Mouse (Mus musculus) neural tube, embryonic 14.5 days (tissue): ENCODE data around the gene Ets1. TPM values are rescaled to one million over a fixed set of nuclear protein-coding genes. Genes with fewer than 3 reads are reported as not detected.

ENCODE experiments used
- ATAC-seq: fragments of 200-750 bp; cut with Nextera tagmentation; 2 replicates; pipeline ENCODE4 v1.8.0; 2017; ENCODE audit warnings: low read depth, mild to moderate bottlenecking, moderate TSS enrichment, moderate library complexity
- H3K27ac ChIP-seq: fragments of 300-500 bp; sonication (generic); 2 replicates; pipeline ENCODE4 v1.5.1; 2014; ENCODE audit warnings: low read depth, mild to moderate bottlenecking, control low read depth, low read length, moderate library complexity, mixed read lengths
- H3K27me3 ChIP-seq: fragments of 300-500 bp; sonication (generic); 2 replicates; pipeline ENCODE4 v1.6.1; 2014; ENCODE audit warnings: low read length; ENCODE audit not compliant: control insufficient read depth, insufficient read depth
- H3K36me3 ChIP-seq: fragments of 300-500 bp; sonication (generic); 2 replicates; pipeline ENCODE4 v1.6.1; 2014; ENCODE audit warnings: low read length, mixed read lengths; ENCODE audit not compliant: control insufficient read depth, insufficient read depth
- H3K4me1 ChIP-seq: fragments of 300-500 bp; sonication (generic); 2 replicates; pipeline ENCODE4 v1.6.1; 2014; ENCODE audit warnings: low read length; ENCODE audit not compliant: control insufficient read depth, insufficient read depth
- H3K4me2 ChIP-seq: fragments of 300-500 bp; sonication (generic); 2 replicates; pipeline ENCODE4 v1.6.1; 2014; ENCODE audit warnings: mild to moderate bottlenecking, low read depth, low read length, control low read depth
- H3K4me3 ChIP-seq: fragments of 300-500 bp; sonication (generic); 2 replicates; pipeline ENCODE4 v1.5.1; 2014; ENCODE audit warnings: low read depth, low read length, control low read depth, mixed read lengths
- H3K9ac ChIP-seq: fragments of 300-500 bp; sonication (generic); replicated peaks from 2 replicates; pipeline ENCODE4 v1.6.1; 2014; ENCODE audit warnings: low read depth, mild to moderate bottlenecking, control low read depth, low read length, mixed read lengths
- H3K9me3 ChIP-seq: fragments of 300-500 bp; sonication (generic); 2 replicates; pipeline ENCODE4 v1.6.1; 2016; ENCODE audit warnings: low read length; ENCODE audit not compliant: control insufficient read depth
- WGBS: fragments of 180-500 bp; shearing (Covaris S2); extraction: QIAGEN DNeasy Blood & Tissue Kit; methylation state at CpG from one replicate; pipeline ENCODE4 v1.1.7; 2014; 5-methylcytosine and 5-hydroxymethylcytosine counted together
- polyA plus RNA-seq: library from polyadenylated mRNA; unstranded; fragments of >200 nt; fragmentation: Nextera tagmentation; extraction: Ambion mirVana; gene quantifications from 2 replicates; pipeline ENCODE4 v1.2.1, GENCODE M21; 2014

Ets1 gene
- polyA plus RNA-seq, 1 experiment from 2014 or later: 11.6 TPM

DNA sequence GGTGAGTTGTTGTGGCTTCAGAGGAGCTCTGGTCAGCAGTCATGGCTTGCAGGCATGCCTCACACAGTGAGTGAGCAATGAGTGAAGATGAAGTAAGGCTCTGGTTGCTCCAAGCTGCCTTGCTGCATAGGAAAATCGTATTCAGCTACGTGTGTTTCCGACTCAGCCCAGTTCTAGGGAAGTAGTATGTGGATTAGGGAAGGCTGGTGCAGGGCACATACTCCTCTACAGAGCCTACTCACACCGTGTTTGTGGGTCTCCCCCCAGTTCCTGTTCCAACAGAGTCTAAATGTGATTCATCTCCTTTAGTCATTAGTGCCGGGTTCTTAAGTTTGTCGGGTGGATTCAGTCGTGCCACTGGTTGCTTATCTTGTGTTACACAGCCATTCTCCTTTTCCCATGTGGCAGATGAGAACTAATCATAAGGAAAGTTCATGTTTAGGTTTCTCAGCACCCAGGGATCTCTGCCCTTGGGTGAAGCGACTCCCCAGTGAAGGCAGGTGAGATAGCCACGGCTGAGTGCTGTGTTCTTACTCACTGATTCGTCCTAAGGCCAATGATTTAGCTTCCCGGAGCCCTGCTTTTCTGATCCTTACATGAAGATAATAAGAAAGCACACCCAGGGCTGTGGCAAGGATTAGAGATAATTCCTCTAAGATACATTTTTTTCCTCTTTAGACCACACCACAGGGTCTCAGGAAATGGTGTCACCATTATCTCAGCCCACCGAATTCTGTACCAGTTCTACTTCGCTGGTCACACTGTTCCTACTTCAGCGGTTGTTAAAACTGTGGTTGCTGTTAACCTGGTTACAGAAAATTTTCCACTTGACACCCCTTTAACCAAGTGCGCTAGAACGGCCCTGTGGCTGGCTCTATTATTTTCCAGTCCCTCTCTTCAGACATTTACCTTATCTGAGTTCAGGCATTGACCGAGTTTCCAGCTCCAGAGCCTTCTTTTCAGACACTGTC, 74.0 kb downstream of the Ets1 start:
- H3K27ac ChIP-seq: no peak overlapping the region
- H3K4me2 ChIP-seq: no peak overlapping the region
- H3K27me3 ChIP-seq: peaks cover 2% of the 10 kb centered on the region; the same call in 1 of the 2 replicates
- no peaks in the 10 kb centered on the region for H3K9me3 ChIP-seq
- no peak for ATAC-seq
- H3K9ac ChIP-seq: no peak overlapping the region
- H3K36me3 ChIP-seq: no peaks in the 10 kb centered on the region
- no peaks in the 10 kb centered on the region for H3K4me1 ChIP-seq
- no peak overlapping the region for H3K4me3 ChIP-seq
- WGBS: 83% methylated on average over 17 of the region's 17 CpGs

DNA sequence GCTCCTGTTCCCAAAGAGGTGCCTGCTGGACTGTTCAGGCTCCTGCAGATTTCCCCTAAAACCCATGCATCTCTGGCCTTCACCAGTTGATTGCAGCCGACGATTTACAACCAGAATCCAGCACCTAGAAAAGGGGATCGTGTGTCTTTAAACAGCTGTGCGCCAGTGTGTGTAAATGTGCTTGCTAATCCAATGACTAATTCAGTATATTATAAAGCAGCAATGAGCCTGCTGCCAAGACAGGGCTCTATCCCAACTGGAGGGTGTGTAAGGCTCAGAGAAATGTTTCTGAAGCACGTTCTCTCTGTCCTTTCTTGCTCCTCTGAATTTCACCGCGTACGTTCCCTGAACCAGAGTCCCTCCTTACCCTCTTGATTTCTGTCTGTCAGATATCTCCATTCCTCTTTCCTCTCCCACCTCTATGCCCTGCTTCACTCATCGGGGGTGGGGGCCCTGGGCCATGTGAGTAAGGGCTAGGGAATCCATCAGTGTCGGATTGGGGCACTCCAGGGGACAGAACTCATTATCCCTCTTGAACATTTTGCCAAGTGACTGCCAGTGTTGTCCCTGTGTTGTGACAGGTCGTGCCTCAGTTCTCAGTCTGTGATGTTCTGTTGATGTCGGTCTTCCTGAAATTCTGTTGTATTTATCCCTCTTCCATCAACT, 75.1 kb downstream of the Ets1 start:
- peaks cover 2% of the 10 kb centered on the region; the same call in 1 of the 2 replicates for H3K27me3 ChIP-seq
- no peak overlapping the region for H3K9ac ChIP-seq
- no peaks in the 10 kb centered on the region for H3K9me3 ChIP-seq
- no peak overlapping the region for H3K4me3 ChIP-seq
- H3K4me1 ChIP-seq: peaks cover 4% of the 10 kb centered on the region; the same call in 1 of the 2 replicates
- no peak overlapping the region for H3K4me2 ChIP-seq
- no peak for ATAC-seq
- no peaks in the 10 kb centered on the region for H3K36me3 ChIP-seq
- H3K27ac ChIP-seq: no peak overlapping the region
- 79% methylated on average over 12 of the region's 12 CpGs for WGBS

DNA sequence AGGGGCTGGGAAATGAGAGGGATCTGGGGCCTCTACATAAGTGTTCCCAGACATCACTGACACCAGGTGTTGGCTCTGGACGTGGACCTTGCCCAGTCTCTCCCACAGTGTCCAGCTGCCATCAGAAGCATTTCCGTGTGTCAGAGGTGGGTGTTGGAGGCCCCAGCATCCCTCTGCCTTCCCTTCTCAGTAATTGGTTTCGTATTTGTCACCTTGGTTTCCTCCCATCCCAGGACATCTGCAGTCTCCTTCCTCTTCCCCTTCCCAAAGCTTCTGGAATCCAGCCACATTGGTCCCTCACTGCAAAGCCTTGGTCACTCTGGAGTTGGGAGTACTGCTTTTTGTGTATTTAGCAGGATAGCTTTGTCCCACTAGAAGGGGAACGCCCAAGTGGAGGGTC, 75.7 kb downstream of the Ets1 start:
- no peaks in the 10 kb centered on the region for H3K9me3 ChIP-seq
- peaks cover 4% of the 10 kb centered on the region; the same call in 1 of the 2 replicates for H3K4me1 ChIP-seq
- no peaks in the 10 kb centered on the region for H3K36me3 ChIP-seq
- no peak overlapping the region for H3K27ac ChIP-seq
- no peak overlapping the region for H3K9ac ChIP-seq
- whole genome bisulfite sequencing: 83% methylated on average over 4 of the region's 4 CpGs
- ATAC-seq: no peak
- H3K4me3 ChIP-seq: no peak overlapping the region
- peaks cover 2% of the 10 kb centered on the region; the same call in 1 of the 2 replicates for H3K27me3 ChIP-seq
- no peak overlapping the region for H3K4me2 ChIP-seq

DNA sequence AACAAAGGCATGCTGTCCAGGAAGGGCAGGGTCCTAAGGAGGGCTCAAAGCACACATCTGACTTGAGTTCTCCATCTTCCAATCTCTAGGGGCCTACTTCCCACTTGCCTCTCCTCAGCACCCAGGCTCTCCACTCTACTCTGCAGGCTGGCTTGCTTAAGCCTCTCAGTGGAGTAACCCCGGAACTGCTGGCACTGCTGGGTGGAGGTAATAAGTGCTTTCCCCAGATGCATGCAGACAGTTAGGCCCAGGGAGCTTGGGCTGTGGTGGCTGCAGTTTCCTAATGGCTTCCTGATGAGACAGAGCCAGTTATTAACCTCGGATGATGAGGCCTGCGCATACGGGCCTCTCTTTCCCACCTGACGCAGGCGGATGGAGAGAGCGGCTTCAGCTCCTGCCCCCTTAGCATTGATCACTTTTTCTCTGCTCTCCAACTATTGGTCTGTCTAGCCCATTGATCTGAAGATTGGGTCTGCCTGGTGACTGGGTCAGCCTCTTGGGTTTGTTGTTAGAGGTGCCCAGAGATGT, 76.4 kb downstream of the Ets1 start:
- no peak for ATAC-seq
- Histone ChIP-seq H3K36me3 (no peaks in the 10 kb centered on the region), H3K4me3 (no peak overlapping the region), H3K4me1 (peaks cover 4% of the 10 kb centered on the region; the same call in 1 of the 2 replicates), H3K27me3 (peaks cover 2% of the 10 kb centered on the region; the same call in 1 of the 2 replicates), H3K27ac (no peak overlapping the region), H3K4me2 (no peak overlapping the region), H3K9me3 (no peaks in the 10 kb centered on the region), H3K9ac (no peak overlapping the region)
- whole genome bisulfite sequencing: 90% methylated on average over 7 of the region's 7 CpGs

DNA sequence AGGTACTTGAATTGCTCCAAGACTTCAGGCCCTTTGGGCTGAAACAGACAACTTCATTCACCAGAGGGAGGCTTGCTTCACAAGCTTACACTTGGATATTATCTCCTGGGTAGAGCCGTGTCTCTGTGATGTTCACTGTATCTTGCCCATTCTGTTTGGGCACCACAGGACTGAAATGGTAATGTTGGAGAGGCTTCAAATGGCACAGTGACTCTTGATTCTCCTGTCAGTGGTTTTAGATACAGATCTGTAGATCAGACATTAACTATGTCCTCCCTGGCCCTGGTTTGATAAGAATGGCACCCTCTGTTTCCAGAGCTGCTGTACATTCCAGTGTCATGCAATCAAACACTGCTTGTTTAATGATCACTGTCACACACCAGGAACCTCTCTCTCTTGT, 77.1 kb downstream of the Ets1 start:
- no peaks in the 10 kb centered on the region for H3K9me3 ChIP-seq
- no peak for ATAC-seq
- no peak overlapping the region for H3K27ac ChIP-seq
- WGBS: 90% methylated on average over 1 of the region's 1 CpGs
- H3K9ac ChIP-seq: no peak overlapping the region
- H3K4me3 ChIP-seq: no peak overlapping the region
- peaks cover 4% of the 10 kb centered on the region; the same call in 1 of the 2 replicates for H3K4me1 ChIP-seq
- H3K27me3 ChIP-seq: peaks cover 2% of the 10 kb centered on the region; the same call in 1 of the 2 replicates
- H3K4me2 ChIP-seq: no peak overlapping the region
- no peaks in the 10 kb centered on the region for H3K36me3 ChIP-seq

DNA sequence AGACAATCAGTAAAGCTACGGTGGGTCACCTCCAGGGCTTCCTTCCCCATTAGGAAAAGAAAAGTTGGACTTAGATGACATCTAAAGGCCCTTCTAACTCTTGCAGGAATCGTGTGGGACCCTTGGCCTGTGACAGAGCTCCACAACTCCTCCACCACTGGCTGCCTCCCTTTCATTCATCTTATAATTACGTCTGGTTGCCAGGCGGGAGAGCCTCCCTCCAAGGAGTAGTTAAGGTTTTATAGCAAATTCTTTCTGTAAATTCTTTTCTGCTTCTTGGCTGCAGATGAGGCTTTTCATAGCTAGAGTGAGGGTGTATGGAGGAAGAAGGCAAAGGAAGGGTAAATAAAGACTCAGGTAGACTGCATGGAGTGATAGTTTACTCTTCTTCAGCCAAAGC, 77.8 kb downstream of the Ets1 start:
- peaks cover 4% of the 10 kb centered on the region; the same call in 1 of the 2 replicates for H3K4me1 ChIP-seq
- no peak overlapping the region for H3K27ac ChIP-seq
- no peak for ATAC-seq
- no peaks in the 10 kb centered on the region for H3K36me3 ChIP-seq
- 55% methylated on average over 4 of the region's 4 CpGs for WGBS
- no peak overlapping the region for H3K9ac ChIP-seq
- no peak overlapping the region for H3K4me2 ChIP-seq
- no peaks in the 10 kb centered on the region for H3K9me3 ChIP-seq
- no peak overlapping the region for H3K4me3 ChIP-seq
- no peaks in the 10 kb centered on the region for H3K27me3 ChIP-seq

DNA sequence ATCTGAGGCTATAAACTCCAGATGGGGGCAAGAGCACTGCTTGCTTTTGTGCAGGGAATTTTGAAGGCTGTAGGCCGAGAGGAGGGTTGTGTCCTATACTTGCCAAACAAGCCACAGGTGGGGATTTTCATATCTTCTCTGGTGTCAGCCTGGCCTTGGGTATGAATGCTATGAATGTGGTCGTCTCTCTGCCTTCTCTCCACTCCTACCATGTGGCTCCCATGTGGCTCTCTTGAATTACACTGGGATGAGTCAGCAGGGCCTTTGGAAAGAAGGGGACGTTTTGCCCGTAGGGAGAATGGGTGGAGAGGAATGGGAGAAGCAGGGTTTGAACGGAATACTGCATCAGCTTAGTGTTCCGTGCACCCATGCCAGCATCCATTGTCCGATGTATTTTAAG, 78.5 kb downstream of the Ets1 start:
- Histone ChIP-seq H3K9ac (no peak overlapping the region), H3K36me3 (no peaks in the 10 kb centered on the region), H3K27me3 (no peaks in the 10 kb centered on the region), H3K4me1 (peaks cover 4% of the 10 kb centered on the region; the same call in 1 of the 2 replicates), H3K4me3 (no peak overlapping the region), H3K9me3 (no peaks in the 10 kb centered on the region), H3K27ac (no peak overlapping the region), H3K4me2 (no peak overlapping the region)
- WGBS: 81% methylated on average over 7 of the region's 7 CpGs
- no peak for ATAC-seq

DNA sequence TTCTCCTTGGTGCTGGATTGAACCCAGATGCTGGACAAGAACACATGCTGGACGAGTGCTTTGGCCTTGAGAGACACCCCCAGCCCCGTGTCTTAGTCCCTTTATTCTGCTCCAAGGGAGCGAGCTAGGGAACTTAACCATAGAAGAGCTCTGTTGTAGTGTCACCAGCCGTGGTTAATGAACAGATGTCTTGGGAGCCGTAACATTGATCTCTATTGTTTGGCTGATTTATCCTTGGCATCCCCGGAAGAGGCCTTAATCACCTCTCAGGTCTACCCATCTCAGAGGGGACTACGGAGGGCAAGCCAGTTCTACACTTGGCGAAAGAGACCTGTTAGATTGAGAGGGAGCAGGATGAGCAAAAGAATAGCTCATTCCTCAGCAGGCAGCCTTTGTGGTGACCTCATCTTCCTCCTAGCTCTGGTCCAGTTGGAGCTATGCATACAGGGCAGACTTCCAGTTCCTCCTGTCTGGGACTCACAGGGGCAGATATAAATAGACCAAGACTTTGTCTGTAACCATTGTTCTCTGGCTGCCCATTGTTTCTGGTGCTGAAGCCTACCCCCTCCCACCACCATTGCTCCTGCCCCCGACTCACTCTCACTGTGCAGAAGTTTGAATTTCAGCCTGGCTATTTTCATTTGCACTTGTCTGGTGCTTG, 79.9 kb downstream of the Ets1 start:
- Histone ChIP-seq H3K9me3 (no peaks in the 10 kb centered on the region), H3K4me2 (no peak overlapping the region), H3K4me3 (no peak overlapping the region), H3K9ac (no peak overlapping the region), H3K27ac (peak overlapping the region; percentile 24; the same call in 1 of the 2 replicates), H3K27me3 (no peaks in the 10 kb centered on the region), H3K36me3 (no peaks in the 10 kb centered on the region), H3K4me1 (peaks cover 4% of the 10 kb centered on the region; the same call in 1 of the 2 replicates)
- ATAC-seq: peak; percentile 22; the same call in 1 of the 2 replicates
- 4% methylated on average over 9 of the region's 9 CpGs for WGBS
